Mouse (Mus musculus) CH12.LX (cell line): ENCODE data around the gene Etfa. TPM values are rescaled to one million over a fixed set of nuclear protein-coding genes. Genes with fewer than 3 reads are reported as not detected.

Source experiments
- DNase-seq: peaks from one replicate; pipeline ENCODE4 v3.0.0-alpha.2; 2013; ENCODE audit errors: extremely low read depth
- H3K27ac ChIP-seq: 2 replicates; pipeline ENCODE4 v1.5.1; 2012; ENCODE audit warnings: low read depth, mild to moderate bottlenecking, control low read depth, moderate library complexity; ENCODE audit not compliant: insufficient read depth
- H3K27me3 ChIP-seq: replicated peaks from 2 replicates; pipeline ENCODE3; 2012; ENCODE audit warnings: inconsistent platforms
- H3K36me3 ChIP-seq, 2 experiments: replicated peaks in 1 of 2; 2 replicates each; pipeline versions ENCODE3 to v1.6.1; 2012; ENCODE audit warnings: inconsistent platforms in 1 of 2, low read length in 1 of 2, mild to moderate bottlenecking in 1 of 2, mixed read lengths in 1 of 2, moderate library complexity in 1 of 2; ENCODE audit not compliant: control insufficient read depth in 1 of 2, insufficient read depth in 1 of 2
- H3K4me1 ChIP-seq, 2 experiments: 2 replicates each; pipeline ENCODE4 v1.6.1; 2012; ENCODE audit warnings: inconsistent platforms in 1 of 2, moderate library complexity in 1 of 2; ENCODE audit not compliant: insufficient read depth in 2 of 2, control insufficient read depth in 1 of 2
- H3K4me2 ChIP-seq: 2 replicates; pipeline ENCODE4 v1.6.1; 2012; ENCODE audit warnings: low read depth, mild to moderate bottlenecking, control low read depth; ENCODE audit not compliant: poor library complexity, insufficient read depth, severe bottlenecking
- H3K4me3 ChIP-seq, 3 experiments: fragments of 150-350 bp in 1 of 3; sonication (generic) in 1 of 3; replicated peaks in 1 of 3; 2 replicates each; pipeline versions ENCODE3 to v1.5.1; 2011 to 2012; ENCODE audit warnings: low read depth in 2 of 3, low read length in 2 of 3, mild to moderate bottlenecking in 2 of 3, moderate library complexity in 2 of 3, control low read depth in 1 of 3, improper control_type of control experiment in 1 of 3, inconsistent platforms in 1 of 3, mixed read lengths in 1 of 3; ENCODE audit not compliant: poor library complexity in 1 of 3
- H3K79me2 ChIP-seq: replicated peaks from 2 replicates; pipeline ENCODE4 v1.6.1; 2012; ENCODE audit warnings: mild to moderate bottlenecking, moderate library complexity; ENCODE audit not compliant: control insufficient read depth, poor library complexity, insufficient read depth, severe bottlenecking; ENCODE audit errors: extremely low read depth
- H3K9ac ChIP-seq: 2 replicates; pipeline ENCODE4 v1.6.1; 2012; ENCODE audit warnings: low read depth, mild to moderate bottlenecking, control low read depth, moderate library complexity; ENCODE audit not compliant: insufficient read depth
- H3K9me3 ChIP-seq: replicated peaks from 2 replicates; pipeline ENCODE3; 2012; ENCODE audit warnings: low read length, inconsistent platforms, mixed read lengths
- BHLHE40 ChIP-seq: IDR thresholded peaks from 2 replicates; pipeline ENCODE4 v1.6.1; 2011; ENCODE audit warnings: mild to moderate bottlenecking, low read depth, low read length, improper control_type of control experiment
- CHD1 ChIP-seq: IDR thresholded peaks from 2 replicates; pipeline ENCODE4 v1.6.1; 2012; ENCODE audit warnings: low read depth, low read length, improper control_type of control experiment, inconsistent platforms
- CTCF ChIP-seq, 2 experiments: IDR thresholded peaks in 1 of 2; conservative IDR thresholded peaks in 1 of 2; 2 replicates each; pipeline ENCODE4 v1.5.1; 2011 to 2012; ENCODE audit warnings: low read depth in 2 of 2, low read length in 2 of 2, improper control_type of control experiment in 1 of 2, inconsistent platforms in 1 of 2, mild to moderate bottlenecking in 1 of 2, moderate library complexity in 1 of 2
- E2F4 ChIP-seq: IDR thresholded peaks from 2 replicates; pipeline ENCODE4 v1.6.1; 2011; ENCODE audit warnings: low read depth, low read length, improper control_type of control experiment; ENCODE audit not compliant: insufficient replicate concordance
- ELF1 ChIP-seq: IDR thresholded peaks from 2 replicates; pipeline ENCODE4 v1.6.1; 2014; ENCODE audit warnings: low read depth, mild to moderate bottlenecking, inconsistent platforms, low read length, improper control_type of control experiment
- ETS1 ChIP-seq: conservative IDR thresholded peaks from 2 replicates; pipeline ENCODE4 v1.6.1; 2012; ENCODE audit warnings: low read depth, mild to moderate bottlenecking, inconsistent platforms, low read length, improper control_type of control experiment, moderate library complexity
- KAT2A ChIP-seq: IDR thresholded peaks from 2 replicates; pipeline ENCODE4 v1.6.1; 2012; ENCODE audit warnings: low read length, improper control_type of control experiment, inconsistent platforms; ENCODE audit not compliant: insufficient replicate concordance
- MAX ChIP-seq: IDR thresholded peaks from 2 replicates; pipeline ENCODE4 v1.6.1; 2011; ENCODE audit warnings: low read length, improper control_type of control experiment
- MAZ ChIP-seq: IDR thresholded peaks from 2 replicates; pipeline ENCODE4 v1.6.1; 2012; ENCODE audit warnings: low read depth, mild to moderate bottlenecking, inconsistent platforms, low read length, improper control_type of control experiment, moderate library complexity
- MXI1 ChIP-seq: IDR thresholded peaks from 2 replicates; pipeline ENCODE4 v1.6.1; 2011; ENCODE audit warnings: mild to moderate bottlenecking, low read depth, low read length, improper control_type of control experiment
- MYC ChIP-seq: IDR thresholded peaks from 2 replicates; pipeline ENCODE4 v1.6.1; 2011; ENCODE audit warnings: low read depth, mild to moderate bottlenecking, improper control_type of control experiment, low read length
- NRF1 ChIP-seq: IDR thresholded peaks from 2 replicates; pipeline ENCODE4 v1.6.1; 2014; ENCODE audit warnings: low read depth, mild to moderate bottlenecking, inconsistent platforms, low read length, improper control_type of control experiment, moderate library complexity
- PAX5 ChIP-seq: IDR thresholded peaks from 2 replicates; pipeline ENCODE4 v1.6.1; 2012; ENCODE audit warnings: low read length, inconsistent platforms, mixed read lengths
- POLR2A ChIP-seq: IDR thresholded peaks from 2 replicates; pipeline ENCODE4 v1.6.1; 2011; ENCODE audit warnings: low read depth, mild to moderate bottlenecking, improper control_type of control experiment, low read length
- RAD21 ChIP-seq: IDR thresholded peaks from 2 replicates; pipeline ENCODE4 v1.6.1; 2011; ENCODE audit warnings: low read depth, mild to moderate bottlenecking, low read length, improper control_type of control experiment, moderate library complexity
- RCOR1 ChIP-seq: conservative IDR thresholded peaks from 2 replicates; pipeline ENCODE4 v1.6.1; 2012; ENCODE audit warnings: low read depth, mild to moderate bottlenecking, inconsistent platforms, low read length, improper control_type of control experiment
- SIN3A ChIP-seq: IDR thresholded peaks from 2 replicates; pipeline ENCODE4 v1.6.1; 2012; ENCODE audit warnings: low read length, improper control_type of control experiment, inconsistent platforms
- SMC3 ChIP-seq: IDR thresholded peaks from 2 replicates; pipeline ENCODE4 v1.6.1; 2011; ENCODE audit warnings: low read depth, low read length, improper control_type of control experiment
- TCF12 ChIP-seq: IDR thresholded peaks from 2 replicates; pipeline ENCODE4 v1.6.1; 2014; ENCODE audit warnings: low read depth, mild to moderate bottlenecking, inconsistent platforms, low read length, improper control_type of control experiment
- USF1 ChIP-seq: IDR thresholded peaks from 2 replicates; pipeline ENCODE4 v1.6.1; 2014; ENCODE audit warnings: low read depth, mild to moderate bottlenecking, inconsistent platforms, low read length, improper control_type of control experiment
- USF2 ChIP-seq: conservative IDR thresholded peaks from 2 replicates; pipeline ENCODE4 v1.6.1; 2011; ENCODE audit warnings: low read depth, low read length, improper control_type of control experiment
- ZC3H11A ChIP-seq: IDR thresholded peaks from 2 replicates; pipeline ENCODE4 v1.6.1; 2012; ENCODE audit warnings: low read depth, mild to moderate bottlenecking, inconsistent platforms, low read length, improper control_type of control experiment
- ZKSCAN1 ChIP-seq: IDR thresholded peaks from 2 replicates; pipeline ENCODE4 v1.6.1; 2012; ENCODE audit warnings: low read depth, inconsistent platforms, low read length, improper control_type of control experiment, borderline replicate concordance
- ZMIZ1 ChIP-seq: IDR thresholded peaks from 2 replicates; pipeline ENCODE4 v1.6.1; 2012; ENCODE audit warnings: low read depth, mild to moderate bottlenecking, inconsistent platforms, low read length, improper control_type of control experiment
- ZNF384 ChIP-seq: IDR thresholded peaks from 2 replicates; pipeline ENCODE4 v1.6.1; 2012; ENCODE audit warnings: low read depth, low read length, improper control_type of control experiment, inconsistent platforms
- dilution Hi-C: fragments of 300-500 bp; cut with MboI; formaldehyde crosslinking; loops from 2 replicates; pipeline ENCODE4 v1.14.3; 2020; ENCODE audit warnings: low sequenced_read_pairs; ENCODE audit not compliant: extremely low pct_unique_long_range_greater_than_20kb, extremely low pct_ligation_motif_present
- in situ Hi-C: fragments of 300-500 bp; cut with MboI; formaldehyde crosslinking; loops from 3 replicates; pipeline ENCODE4 v1.14.3; 2019; ENCODE audit warnings: low sequenced_read_pairs, low pct_ligation_motif_present, low pct_unique_long_range_greater_than_20kb, mixed read lengths
- polyA plus RNA-seq: library from polyadenylated mRNA; unstranded; fragments of >175 nt; gene quantifications from 2 replicates; pipeline ENCODE4 v1.2.1, GENCODE M21; 2012; ENCODE audit warnings: low read depth; ENCODE audit not compliant: insufficient read length
- total RNA-seq, 2 experiments: library from RNA; depleted of rRNA; stranded (reverse); fragments of 300-350 nt in 1 of 2; fragments of >200 nt in 1 of 2; gene quantifications; 2 replicates each; pipeline ENCODE4 v1.2.3; 2012 to 2014

The Etfa gene
- total and polyA plus RNA-seq, 3 experiments: 42.7 to 121 (median 69.3) TPM

- no peak for DNase-seq
- Histone ChIP-seq H3K79me2 (no peaks in the 10 kb centered on the region), H3K27ac (no peak overlapping the region), H3K4me3 (peak overlapping the region in 1 of 3 experiments; percentile 47), H3K9me3 (peaks cover 28% of the 10 kb centered on the region), H3K36me3 (peaks cover 0 to 29% of the 10 kb centered on the region in 2 experiments), H3K9ac (no peak overlapping the region), H3K27me3 (no peaks in the 10 kb centered on the region), H3K4me1 (no peaks in the 10 kb centered on the region; a peak in 1 of 4 replicates), H3K4me2 (no peak overlapping the region)
- in situ Hi-C loops: no loop called here
- TF ChIP-seq CTCF (conservative IDR thresholded peaks at IDR 0.05 in 1 of 2, IDR thresholded peaks at IDR 0.05 in 1 of 2; ENCODE audit: low read depth in 2 of 2, low read length in 2 of 2): no peak
- no peak for TF ChIP-seq USF1
- no peak for TF ChIP-seq ZC3H11A
- TF ChIP-seq ETS1: no peak
- TF ChIP-seq RAD21: no peak
- no peak for TF ChIP-seq ZKSCAN1
- TF ChIP-seq MAX: no peak
- no peak for TF ChIP-seq POLR2A
- no peak for TF ChIP-seq ZMIZ1
- no peak for TF ChIP-seq USF2
- no peak for TF ChIP-seq SIN3A
- TF ChIP-seq MXI1: no peak
- dilution Hi-C loops: no loop called here
Observed at GRCm38 (mm10) chr9:55541681-55542365, 29.8 kb upstream of the Etfa start.

DNA sequence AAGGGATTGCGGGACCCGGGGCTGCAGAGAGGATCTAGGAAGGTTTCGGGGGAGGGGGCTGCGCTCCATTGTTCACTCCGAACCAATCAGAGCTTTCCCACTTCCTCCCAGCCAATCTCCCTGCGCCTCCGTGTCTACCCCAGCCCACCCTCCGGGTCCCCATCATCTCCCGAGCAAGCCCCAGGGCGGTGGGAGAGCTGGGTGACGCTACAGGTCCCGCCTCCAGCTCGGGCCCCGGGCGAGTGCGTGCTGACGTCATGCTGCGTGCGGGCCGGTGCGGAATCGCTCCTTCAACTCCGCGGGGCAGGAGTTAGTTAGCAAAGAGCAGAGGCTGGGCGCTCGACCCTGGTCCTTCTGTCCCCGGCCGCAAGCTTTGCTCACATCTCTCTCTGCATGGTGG, 28.8 kb upstream of the Etfa start:
- no peaks in the 10 kb centered on the region for H3K79me2 ChIP-seq
- 0 out of 2 replicates have a peak, but pooled peaks have one; percentile 23 for TF ChIP-seq TCF12
- 0 out of 2 replicates have a peak, but pooled peaks have one; percentile 16 for TF ChIP-seq POLR2A
- TF ChIP-seq CHD1: no peak
- TF ChIP-seq, all 38 proteins: peak for 2
- H3K9me3 ChIP-seq: peaks cover 28% of the 10 kb centered on the region
- H3K4me2 ChIP-seq: 0 out of 2 replicates have a peak overlapping the region, but pooled peaks have one; percentile 14
- no peaks in the 10 kb centered on the region; a peak in 1 of 4 replicates for H3K4me1 ChIP-seq
- peak overlapping the region; percentile 14 to 47 (median 23) for H3K4me3 ChIP-seq
- H3K27me3 ChIP-seq: no peaks in the 10 kb centered on the region
- no peak overlapping the region for H3K9ac ChIP-seq
- in situ Hi-C loops (no loop called here), dilution Hi-C loops (no loop called here)
- no peak overlapping the region for H3K27ac ChIP-seq
- DNase-seq: peak; percentile 61
- peaks cover 0 to 23% of the 10 kb centered on the region in 2 experiments for H3K36me3 ChIP-seq

DNA sequence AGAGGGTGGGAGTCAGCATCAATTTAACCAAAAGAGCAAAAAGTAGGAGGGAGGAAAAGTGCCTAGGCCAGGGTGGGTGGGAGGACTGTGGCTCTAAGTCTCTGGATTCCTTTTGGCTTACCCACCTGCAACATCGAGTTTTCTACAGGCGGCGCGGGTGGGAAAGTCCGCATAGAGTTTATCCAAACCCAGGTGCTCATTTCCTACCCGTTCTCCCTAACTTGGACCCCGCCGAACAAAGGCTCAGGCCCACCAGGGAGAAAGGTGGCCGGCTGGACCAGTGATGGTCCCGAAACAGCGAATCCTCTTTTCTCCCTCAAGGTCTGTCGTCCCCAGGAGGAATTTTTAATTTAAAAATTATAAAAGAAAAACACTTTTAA, 28.3 kb upstream of the Etfa start:
- Histone ChIP-seq H3K4me2 (0 out of 2 replicates have a peak overlapping the region, but pooled peaks have one; percentile 14), H3K79me2 (no peaks in the 10 kb centered on the region), H3K9me3 (peaks cover 24% of the 10 kb centered on the region), H3K27ac (no peak overlapping the region), H3K36me3 (peaks cover 0 to 18% of the 10 kb centered on the region in 2 experiments), H3K9ac (no peak overlapping the region), H3K27me3 (no peaks in the 10 kb centered on the region), H3K4me1 (no peaks in the 10 kb centered on the region; a peak in 1 of 4 replicates), H3K4me3 (no peak overlapping the region)
- in situ Hi-C loops: no loop called here
- dilution Hi-C loops: no loop called here
- no peak for DNase-seq
- no peak for TF ChIP-seq E2F4
- TF ChIP-seq ZC3H11A: no peak
- TF ChIP-seq POLR2A: no peak
- TF ChIP-seq ZKSCAN1: no peak
- TF ChIP-seq CTCF (conservative IDR thresholded peaks at IDR 0.05 in 1 of 2, IDR thresholded peaks at IDR 0.05 in 1 of 2; ENCODE audit: low read depth in 2 of 2, low read length in 2 of 2): no peak
- no peak for TF ChIP-seq MAZ
- TF ChIP-seq ELF1: no peak
- no peak for TF ChIP-seq MYC
- TF ChIP-seq SMC3: no peak
- no peak for TF ChIP-seq RCOR1
- TF ChIP-seq NRF1: no peak
- TF ChIP-seq KAT2A: no peak
- no peak for TF ChIP-seq PAX5
- no peak for TF ChIP-seq ZMIZ1
- TF ChIP-seq USF1: no peak
- no peak for TF ChIP-seq ZNF384
- TF ChIP-seq BHLHE40: no peak
